Mouse (Mus musculus) erythroblast, adult 5-6 weeks (primary cell): ENCODE measurements around the gene Spc25. TPM values are rescaled to one million over a fixed set of nuclear protein-coding genes. Genes with fewer than 3 reads are reported as not detected.
A peak's percentile ranks its signal among the peaks of the same experiment; 100 is the strongest.

Experiments
- ATAC-seq: replicated peaks from 2 replicates; pipeline ENCODE4 v1.8.0; 2016; ENCODE audit warnings: moderate number of reproducible peaks, mild to moderate bottlenecking, moderate TSS enrichment, inconsistent platforms; ENCODE audit not compliant: poor library complexity, low FRiP score, severe bottlenecking
- total RNA-seq, 2 experiments: library from RNA; stranded (forward) in 1 of 2; stranded (reverse) in 1 of 2; fragments of 150-400 nt in 1 of 2; fragments of 200-764, 138-1000 nt in 1 of 2; gene quantifications; 2 replicates each; pipeline versions ENCODE4 v1.2.3 to v1.2.4; 2015 to 2017; ENCODE audit warnings: low replicate concordance in 2 of 2

The Spc25 gene
- total RNA-seq (2015; ENCODE audit: low replicate concordance): 40.8 and 46.7 TPM in 2 replicates
- total RNA-seq (2017; ENCODE audit: low replicate concordance): 36.0 and 66.6 TPM in 2 replicates

DNA sequence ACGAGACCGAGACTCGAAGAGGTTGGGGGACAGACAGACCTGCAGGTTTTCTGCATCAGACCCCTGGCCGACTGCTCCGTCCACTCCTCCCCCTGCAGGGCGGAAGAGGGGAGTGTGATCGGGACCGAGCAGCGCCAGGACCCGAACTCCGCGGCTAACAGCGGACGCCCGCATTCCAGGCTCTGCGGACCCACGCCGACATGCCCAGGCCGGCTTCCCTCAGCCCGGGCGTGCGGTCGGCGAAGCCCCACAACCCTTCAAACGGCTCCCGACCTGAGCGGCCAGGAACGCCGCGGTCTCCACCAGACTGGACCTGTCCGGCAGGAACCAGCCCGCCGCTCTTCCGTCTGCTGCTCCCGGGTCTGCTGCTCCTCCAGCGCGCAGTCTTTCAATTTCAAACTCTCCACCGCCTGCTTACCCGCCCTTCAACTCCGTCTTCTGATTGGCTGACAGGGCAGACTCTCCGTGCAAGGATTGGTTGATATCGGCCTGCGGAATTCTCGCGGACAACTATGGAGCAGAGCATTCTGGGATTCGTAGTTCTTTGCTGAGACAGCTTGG, at the start of gene Spc25:
Gene Spc25 (minus strand): TSS at position 404 of the 561 bp plus-strand sequence.
- peak; percentile 99 for ATAC-seq

- ATAC-seq: no peak
These were observed 42.3 kb upstream of the Spc25 start for GRCm38 (mm10) chr2:69248221-69248755.

GRCm38 (mm10) chr2:69247081-69247480, 41.1 kb upstream of the Spc25 start:
- ATAC-seq: no peak

- ATAC-seq: no peak
These were observed 38.9 kb upstream of the Spc25 start for GRCm38 (mm10) chr2:69244924-69245323.

DNA sequence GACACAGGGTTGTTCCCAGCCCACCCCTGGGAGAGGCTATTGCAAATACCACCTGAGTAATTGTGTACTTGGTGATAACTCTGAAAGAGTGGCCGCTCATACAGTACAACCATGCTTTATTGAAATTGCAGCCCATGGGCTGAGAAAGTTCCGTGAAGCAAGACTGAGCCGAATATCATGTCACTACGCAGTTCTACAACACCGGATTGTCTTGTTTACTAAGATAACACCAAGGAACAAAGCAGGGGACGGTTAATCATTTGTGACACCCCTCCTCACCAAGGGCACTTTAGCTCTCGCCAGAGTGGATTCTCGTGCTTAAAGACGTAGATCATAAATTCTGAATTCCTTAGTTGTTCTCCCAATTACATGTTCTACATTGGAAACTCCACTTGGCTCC, 33.3 kb upstream of the Spc25 start:
- ATAC-seq: no peak

- no peak for ATAC-seq
These were observed 29.1 kb upstream of the Spc25 start for GRCm38 (mm10) chr2:69234976-69235678.

DNA sequence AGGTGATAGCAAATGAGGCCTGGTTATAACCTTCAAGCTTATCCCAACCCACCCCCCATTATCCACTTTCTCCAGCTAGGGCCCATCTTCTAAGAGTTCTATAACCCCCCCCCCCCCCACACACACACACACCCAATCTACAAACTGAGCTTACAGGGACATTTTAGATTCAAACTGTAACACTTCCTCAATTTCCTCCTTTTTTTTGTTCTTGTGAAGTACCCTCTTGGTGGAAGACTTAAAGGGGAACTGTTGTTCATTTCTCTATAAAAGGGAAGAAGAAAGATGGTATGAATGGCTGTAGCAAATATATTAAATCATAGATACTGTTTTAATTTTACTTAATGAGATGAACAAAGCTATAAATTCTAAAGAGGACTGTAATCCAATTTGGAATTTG, 26.1 kb upstream of the Spc25 start:
- ATAC-seq: no peak

GRCm38 (mm10) chr2:69230137-69230536, 24.1 kb upstream of the Spc25 start:
- ATAC-seq: no peak

- no peak for ATAC-seq
These were observed 22.6 kb upstream of the Spc25 start for GRCm38 (mm10) chr2:69228635-69229034.

GRCm38 (mm10) chr2:69226876-69227275, 20.9 kb upstream of the Spc25 start:
- no peak for ATAC-seq

- no peak for ATAC-seq
These were observed 18.7 kb upstream of the Spc25 start for GRCm38 (mm10) chr2:69224724-69225123.

- no peak for ATAC-seq
These were observed 16.8 kb upstream of the Spc25 start for GRCm38 (mm10) chr2:69222815-69223214.

DNA sequence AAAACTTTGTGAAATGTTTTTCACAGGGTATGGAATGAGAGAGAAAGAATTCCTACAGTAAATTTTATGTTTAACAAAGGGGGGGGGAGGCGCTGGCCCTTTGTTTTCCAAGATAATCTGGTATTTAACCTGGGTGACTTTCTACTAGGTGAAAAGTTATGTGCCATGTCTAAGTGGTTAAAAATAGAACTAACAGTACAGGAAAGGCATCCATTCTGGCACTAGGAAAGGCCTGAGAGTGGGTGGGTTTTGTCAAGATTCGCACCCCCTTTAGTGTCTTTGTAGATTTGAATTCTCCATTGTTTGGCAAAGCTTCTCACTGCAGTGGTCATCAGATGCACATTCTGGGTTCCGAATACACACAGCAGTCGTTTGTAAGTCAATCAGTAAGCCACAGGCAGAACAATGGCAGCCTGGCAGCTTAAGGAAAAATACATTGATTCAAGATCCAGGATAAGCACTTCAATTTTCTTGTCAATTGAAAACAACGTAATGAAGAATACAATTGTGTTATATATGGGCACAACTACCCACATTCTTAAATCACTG, 15.9 kb upstream of the Spc25 start:
- no peak for ATAC-seq

- ATAC-seq: no peak
These were observed 9.2 kb upstream of the Spc25 start for GRCm38 (mm10) chr2:69215242-69215641.

DNA sequence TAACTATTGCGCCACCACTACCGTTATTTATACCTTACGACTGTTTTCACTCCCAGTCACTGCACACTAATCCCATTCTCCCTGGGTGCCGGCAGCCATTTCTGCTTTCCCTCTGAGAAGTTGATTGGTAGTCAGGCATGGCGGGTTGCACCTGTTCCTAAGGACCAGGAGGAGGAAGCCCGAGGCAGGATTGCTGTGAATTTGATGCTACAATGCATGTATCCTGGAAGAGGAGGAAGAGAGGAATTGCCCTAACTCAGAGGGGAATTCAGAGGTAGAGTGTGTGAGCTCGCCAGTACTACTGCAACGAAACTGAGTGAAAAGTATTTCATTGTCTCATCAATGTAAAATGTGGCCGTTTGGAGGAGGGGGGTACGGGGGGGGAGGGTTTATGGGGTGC, 6.7 kb upstream of the Spc25 start:
- ATAC-seq: no peak

DNA sequence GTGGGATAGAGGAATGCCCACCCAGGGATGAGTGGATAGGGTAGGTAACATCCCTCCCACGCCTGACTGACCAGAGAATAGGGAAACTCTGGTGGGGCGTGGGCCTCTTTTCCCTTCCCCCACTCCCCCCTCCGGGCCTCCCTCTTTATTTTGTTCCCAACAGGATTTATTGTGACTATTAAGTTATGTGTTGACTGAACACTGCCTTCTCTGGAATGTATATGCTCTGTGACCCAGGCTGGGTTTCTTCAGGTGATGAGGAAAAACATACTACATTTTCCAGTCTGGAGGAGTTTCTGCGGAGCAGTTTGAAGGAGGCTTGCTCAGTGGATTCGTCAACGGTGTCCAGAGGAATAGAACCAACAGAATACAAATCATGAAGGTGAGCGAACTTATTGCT, 4.8 kb upstream of the Spc25 start, which contains the start of gene G6pc2:
Gene G6pc2 (plus strand): TSS at position 301 of the 400 bp plus-strand sequence.
- no peak for ATAC-seq

DNA sequence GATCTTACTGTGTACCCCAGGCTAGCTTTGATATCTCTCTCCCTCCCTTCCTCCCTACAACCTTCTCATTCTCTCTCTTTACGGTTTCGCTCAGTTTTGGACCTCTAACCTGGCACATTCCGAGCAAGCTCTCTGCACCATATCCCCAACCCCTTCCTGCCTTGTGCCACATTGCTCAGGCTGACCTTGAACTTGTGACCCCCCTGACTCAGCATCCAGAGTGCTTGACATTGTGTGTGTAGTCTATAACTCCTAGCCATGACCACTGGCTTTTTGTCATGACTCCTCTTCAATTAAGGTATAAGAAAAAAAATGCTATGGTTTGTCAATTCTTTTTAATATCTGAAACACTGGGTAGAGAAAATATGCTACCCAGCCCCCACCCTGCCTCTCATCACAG, 3.7 kb upstream of the Spc25 start:
- no peak for ATAC-seq

GRCm38 (mm10) chr2:69206523-69206922, 529 bp upstream of the Spc25 start:
- peak; percentile 83 for ATAC-seq

DNA sequence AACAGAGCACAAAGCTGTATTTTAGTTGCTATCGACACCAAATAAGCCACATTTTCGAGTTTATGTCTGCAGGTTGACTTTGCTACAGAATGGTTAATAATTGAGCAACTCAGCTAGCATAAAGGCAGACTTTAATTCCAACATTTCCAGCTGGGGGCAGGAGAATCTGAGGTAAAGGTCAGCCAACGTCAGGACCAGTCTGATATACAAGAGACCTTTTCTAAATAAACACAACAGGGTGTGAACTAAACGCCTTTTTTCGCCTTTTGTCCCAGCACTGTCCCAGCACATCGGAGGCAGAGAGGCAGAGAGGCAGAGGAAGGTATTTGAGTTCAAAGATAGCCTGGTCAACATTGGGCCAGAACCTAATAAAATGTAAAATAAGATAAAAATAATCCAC, 809 bp downstream of the Spc25 start:
- peak; percentile 19 for ATAC-seq

DNA sequence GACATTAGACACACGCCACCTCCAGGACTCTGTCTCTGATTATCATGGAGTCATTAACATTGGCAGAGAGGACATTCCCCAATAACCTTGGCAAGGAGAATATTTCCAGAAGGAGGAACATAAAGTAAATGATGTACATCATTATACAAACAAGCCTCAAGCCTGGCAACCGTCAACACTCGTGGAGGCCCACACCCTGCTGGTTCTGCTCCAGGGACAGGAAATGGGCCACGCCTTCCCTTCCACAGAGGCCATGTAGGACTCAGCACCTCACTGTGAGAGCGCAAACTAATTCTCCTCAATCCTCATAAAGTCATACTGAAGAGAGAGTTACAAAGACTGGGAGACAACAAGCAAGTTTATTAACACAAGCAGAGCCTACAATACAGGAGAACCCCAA, 12.4 kb downstream of the Spc25 start:
- ATAC-seq: no peak

- ATAC-seq: no peak
These were observed 14.9 kb downstream of the Spc25 start for GRCm38 (mm10) chr2:69191059-69191458.
